Mouse (Mus musculus) cortical plate, adult 2 months (tissue): ENCODE results near the gene Hprt.

Experiments
- CTCF ChIP-seq: fragments of 200-500 bp; IDR thresholded peaks from 2 replicates; pipeline ENCODE4 v1.5.1; 2011; ENCODE audit warnings: mild to moderate bottlenecking, control low read depth, low read length; ENCODE audit not compliant: insufficient read depth; ENCODE audit errors: extremely low read depth
- POLR2A ChIP-seq: fragments of 200-500 bp; IDR thresholded peaks from 2 replicates; pipeline ENCODE4 v1.6.1; 2011; ENCODE audit warnings: mild to moderate bottlenecking, low read length, control low read depth; ENCODE audit not compliant: insufficient read depth; ENCODE audit errors: extremely low read depth

DNA sequence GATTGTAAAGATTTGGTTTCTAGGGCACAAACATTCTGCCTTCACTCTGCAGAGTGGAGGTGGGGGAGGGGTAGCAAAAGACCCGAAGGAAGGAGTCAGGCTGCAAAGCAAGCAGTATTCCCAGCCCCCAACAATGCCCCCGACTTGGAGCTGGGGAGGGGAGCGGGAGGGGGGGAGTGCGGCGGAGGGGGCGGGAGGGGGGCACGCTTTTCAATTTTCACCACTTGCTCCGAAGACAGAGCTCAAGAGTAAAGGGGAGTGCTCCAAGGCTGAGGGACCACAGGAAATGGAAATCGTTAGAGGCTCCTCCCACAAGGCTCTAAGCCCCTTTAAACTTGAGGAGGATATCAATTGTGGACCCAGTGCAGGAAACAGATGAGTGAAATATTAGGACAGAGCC lies 62.4 kb downstream of the Hprt start:
- TF ChIP-seq CTCF (no peak), POLR2A (no peak)
